Mouse (Mus musculus) thymus, adult 2 months (tissue): ENCODE measurements around the gene Hoxc12. TPM values are rescaled to one million over a fixed set of nuclear protein-coding genes. Genes with fewer than 3 reads are reported as not detected.
A peak's percentile ranks its signal among the peaks of the same experiment; 100 is the strongest.

ENCODE experiments used
- DNase-seq: peaks from one replicate; pipeline ENCODE4 v3.0.0; 2021
- H3K27ac ChIP-seq: fragments of 200-500 bp; 2 replicates; pipeline ENCODE4 v1.5.1; 2012; ENCODE audit warnings: low read length, control low read depth; ENCODE audit not compliant: control insufficient read depth, insufficient read depth
- H3K27me3 ChIP-seq: fragments of 200-500 bp; 2 replicates; pipeline ENCODE4 v1.6.1; 2012; ENCODE audit warnings: mild to moderate bottlenecking, low read length, moderate library complexity, mixed read lengths; ENCODE audit not compliant: control insufficient read depth, insufficient read depth
- H3K36me3 ChIP-seq: fragments of 200-500 bp; 2 replicates; pipeline ENCODE4 v1.6.1; 2012; ENCODE audit warnings: mild to moderate bottlenecking, low read length, moderate library complexity; ENCODE audit not compliant: control insufficient read depth, insufficient read depth
- H3K4me1 ChIP-seq: fragments of 200-500 bp; replicated peaks from 2 replicates; pipeline ENCODE4 v1.6.1; 2012; ENCODE audit warnings: low read length; ENCODE audit not compliant: control insufficient read depth, insufficient read depth
- H3K4me3 ChIP-seq: fragments of 200-500 bp; 2 replicates; pipeline ENCODE4 v1.5.1; 2012; ENCODE audit warnings: mild to moderate bottlenecking, low read length, control low read depth, moderate library complexity; ENCODE audit not compliant: control insufficient read depth, insufficient read depth
- CTCF ChIP-seq: fragments of 200-500 bp; IDR thresholded peaks from 2 replicates; pipeline ENCODE4 v1.5.1; 2012; ENCODE audit warnings: mild to moderate bottlenecking, control low read depth, low read length, moderate library complexity, borderline replicate concordance; ENCODE audit not compliant: control insufficient read depth, poor library complexity, insufficient read depth; ENCODE audit errors: extremely low read depth
- POLR2A ChIP-seq: fragments of 200-500 bp; IDR thresholded peaks from 2 replicates; pipeline ENCODE4 v1.6.1; 2012; ENCODE audit warnings: mild to moderate bottlenecking, low read length, control low read depth, moderate library complexity; ENCODE audit not compliant: control insufficient read depth, poor library complexity, insufficient read depth; ENCODE audit errors: extremely low read depth
- whole genome bisulfite sequencing: fragments of 180-500 bp; shearing (Covaris S2); methylation state at CpG from one replicate; pipeline ENCODE4 v1.1.7; 2018; 5-methylcytosine and 5-hydroxymethylcytosine counted together
- polyA plus RNA-seq: library from polyadenylated mRNA; depleted of rRNA; stranded (reverse); fragments of >200 nt; gene quantifications from 2 replicates; pipeline ENCODE4 v1.2.3, GENCODE M21; 2012; rRNA removed

Gene Hoxc12
- polyA plus RNA-seq, 1 experiment, result not detected

GRCm38 (mm10) chr15:102983716-102984115 is 47.2 kb downstream of the Hoxc12 start:
- WGBS, result 19% methylated on average over 12 of the region's 12 CpGs
- Histone ChIP-seq H3K27ac (no peak overlapping the region), H3K4me1 (no peaks in the 10 kb centered on the region), H3K4me3 (no peak overlapping the region), H3K36me3 (no peaks in the 10 kb centered on the region), H3K27me3 (peaks cover 20% of the 10 kb centered on the region)
- TF ChIP-seq POLR2A (no peak), CTCF (no peak)
- no peak for DNase-seq

- TF ChIP-seq CTCF, result no peak
- no peak for TF ChIP-seq POLR2A
- no peak for DNase-seq
- H3K36me3 ChIP-seq, result no peaks in the 10 kb centered on the region
- H3K27me3 ChIP-seq, result peaks cover 18% of the 10 kb centered on the region
- no peaks in the 10 kb centered on the region for H3K4me1 ChIP-seq
- WGBS, result 28% methylated on average over 10 of the region's 10 CpGs
- H3K4me3 ChIP-seq, result no peak overlapping the region
- no peak overlapping the region for H3K27ac ChIP-seq
Measured at GRCm38 (mm10) chr15:102984521-102984920, 48.0 kb downstream of the Hoxc12 start.

GRCm38 (mm10) chr15:102984925-102985324 is 48.4 kb downstream of the Hoxc12 start:
- DNase-seq, result no peak
- Histone ChIP-seq H3K4me1 (no peaks in the 10 kb centered on the region), H3K36me3 (no peaks in the 10 kb centered on the region), H3K4me3 (no peak overlapping the region), H3K27me3 (peaks cover 20% of the 10 kb centered on the region), H3K27ac (no peak overlapping the region)
- TF ChIP-seq POLR2A, result no peak
- no peak for TF ChIP-seq CTCF
- WGBS, result 42% methylated on average over 3 of the region's 3 CpGs

GRCm38 (mm10) chr15:102987124-102987833 is 50.7 kb downstream of the Hoxc12 start:
- Histone ChIP-seq H3K27ac (no peak overlapping the region), H3K4me3 (no peak overlapping the region), H3K4me1 (no peaks in the 10 kb centered on the region), H3K36me3 (no peaks in the 10 kb centered on the region), H3K27me3 (peaks cover 25% of the 10 kb centered on the region)
- TF ChIP-seq POLR2A, result no peak
- peak; percentile 85 for TF ChIP-seq CTCF
- DNase-seq, result peak; percentile 76
- WGBS, result 7% methylated on average over 21 of the region's 21 CpGs

- Histone ChIP-seq H3K4me1 (no peaks in the 10 kb centered on the region), H3K27me3 (peaks cover 24% of the 10 kb centered on the region), H3K4me3 (no peak overlapping the region), H3K27ac (no peak overlapping the region), H3K36me3 (no peaks in the 10 kb centered on the region)
- 47% methylated on average over 5 of the region's 5 CpGs for WGBS
- DNase-seq, result no peak
- TF ChIP-seq CTCF (no peak), POLR2A (no peak)
Measured at GRCm38 (mm10) chr15:102988078-102988477, 51.5 kb downstream of the Hoxc12 start.

Other genes starting within 250 kb of the Hoxc12 start
- 74.7 and 77.5 TPM in 2 replicates for gene Calcoco1, start 214.6 kb upstream of the Hoxc12 start, polyA plus RNA-seq
- gene Hoxc13, start 15.7 kb upstream of the Hoxc12 start, polyA plus RNA-seq, result not detected in 2 replicates
- gene Hoxc11, start 17.7 kb downstream of the Hoxc12 start, polyA plus RNA-seq, result 0.60 and 0.66 TPM in 2 replicates
- gene Hoxc10, start 30.0 kb downstream of the Hoxc12 start, polyA plus RNA-seq, result 0.10 and 0.15 TPM in 2 replicates
- gene Hoxc5, start 30.7 kb downstream of the Hoxc12 start, polyA plus RNA-seq, result 0.15 and 0.32 TPM in 2 replicates
- 0.05 and 0.14 TPM in 2 replicates for gene Hoxc9, start 39.7 kb downstream of the Hoxc12 start, polyA plus RNA-seq
- gene Hoxc8, start 53.9 kb downstream of the Hoxc12 start, polyA plus RNA-seq, result 0.07 and 0.08 TPM in 2 replicates
- gene Hoxc6, start 61.5 kb downstream of the Hoxc12 start, polyA plus RNA-seq, result 0.23 and 0.43 TPM in 2 replicates
- 0.19 and 0.22 TPM in 2 replicates for gene Hoxc4, start 82.2 kb downstream of the Hoxc12 start, polyA plus RNA-seq
- gene Smug1, start 230.3 kb downstream of the Hoxc12 start, polyA plus RNA-seq, result 24.2 and 25.1 TPM in 2 replicates